Mouse (Mus musculus) embryonic fibroblast, embryonic 13.5 days (primary cell): ENCODE results near the gene Lat.

Experiments
- CTCF ChIP-seq: IDR thresholded peaks from 2 replicates; pipeline ENCODE4 v1.5.1; 2011; ENCODE audit warnings: mild to moderate bottlenecking, control low read depth, low read length, moderate library complexity, borderline replicate concordance; ENCODE audit not compliant: insufficient read depth
- POLR2A ChIP-seq: IDR thresholded peaks from 2 replicates; pipeline ENCODE4 v1.6.1; 2011; ENCODE audit warnings: low read depth, mild to moderate bottlenecking, control low read depth, low read length, moderate library complexity

GRCm38 (mm10) chr7:126375012-126375411 is 5.6 kb upstream of the Lat start:
- no peak; the same call in 1 of the 2 replicates for TF ChIP-seq CTCF
- no peak for TF ChIP-seq POLR2A
